Mouse (Mus musculus) left cerebral cortex, adult 11 months (tissue): Measurements from ENCODE around the gene Hist1h2ao.
"Not testable (repeated sequence)": the region's sequence is repeated elsewhere in the genome, so short reads cannot be mapped to it uniquely, and the experiment has no call there.

Experiments used
- DNase-seq: peaks from one replicate; pipeline ENCODE4 v3.0.0; 2022; ENCODE audit warnings: low spot score

The Hist1h2ao gene

GRCm38 (mm10) chr13:21810073-21810472 is at the start of gene Hist1h2ao, which contains the start of gene Hist1h2bq:
TSS of gene Hist1h2ao (plus strand) at chr13:21810465.
TSS of gene Hist1h2bq (minus strand) at chr13:21810197.
- not testable (repeated sequence) for DNase-seq

GRCm38 (mm10) chr13:21778814-21779766 is 31.2 kb upstream of the Hist1h2ao start:
- DNase-seq: peak; percentile 77

GRCm38 (mm10) chr13:21779767-21780731 is 30.2 kb upstream of the Hist1h2ao start, which contains the start of gene Hist1h1b:
TSS of gene Hist1h1b (minus strand) at chr13:21780625.
- DNase-seq: peak; percentile 36

DNA sequence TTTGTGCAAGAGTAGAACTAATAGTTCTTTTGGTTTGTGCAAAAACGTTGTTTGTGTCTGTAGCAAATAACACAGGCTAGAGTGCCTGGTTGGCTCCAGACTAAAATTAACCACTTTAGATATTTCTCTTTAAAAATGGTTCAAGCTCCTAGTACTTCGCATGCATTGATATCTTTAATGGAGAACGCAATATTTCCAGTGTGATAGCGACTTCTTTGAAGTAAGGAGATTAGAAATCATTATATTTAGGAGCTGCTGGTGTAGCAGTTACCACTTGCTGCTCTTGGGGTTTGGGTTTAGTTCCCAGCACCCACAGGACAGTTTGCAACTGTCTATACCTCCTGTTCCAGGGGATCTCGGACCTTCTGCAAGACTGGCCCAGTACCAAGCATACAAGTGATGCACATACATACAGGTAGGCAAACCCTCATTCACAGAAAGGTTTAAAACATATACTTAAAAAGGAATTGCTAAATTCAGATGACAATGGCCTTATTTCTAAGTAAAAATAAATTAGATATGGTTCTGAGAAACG is 29.2 kb upstream of the Hist1h2ao start:
- no peak for DNase-seq

DNA sequence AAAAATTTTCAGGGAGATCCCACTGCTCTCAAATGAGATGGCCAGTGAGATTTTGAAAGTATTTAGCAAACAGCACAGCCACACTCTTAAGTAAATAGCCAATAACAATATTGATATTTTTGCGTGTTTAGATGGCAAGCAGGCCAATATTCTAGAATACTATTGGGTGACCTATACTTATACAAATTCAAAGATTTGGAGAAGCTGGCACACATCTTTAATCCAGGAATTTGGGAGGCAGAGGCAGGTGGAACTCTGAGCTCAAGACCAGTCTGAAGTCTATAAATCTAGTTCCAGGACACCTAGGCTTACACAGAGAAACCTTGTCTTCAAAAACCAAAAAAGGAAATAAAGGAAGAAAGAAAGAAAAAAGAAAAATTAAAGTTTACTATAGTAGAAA is 28.6 kb upstream of the Hist1h2ao start:
- no peak for DNase-seq

GRCm38 (mm10) chr13:21782361-21783254 is 27.7 kb upstream of the Hist1h2ao start:
- DNase-seq: not testable (repeated sequence)

DNA sequence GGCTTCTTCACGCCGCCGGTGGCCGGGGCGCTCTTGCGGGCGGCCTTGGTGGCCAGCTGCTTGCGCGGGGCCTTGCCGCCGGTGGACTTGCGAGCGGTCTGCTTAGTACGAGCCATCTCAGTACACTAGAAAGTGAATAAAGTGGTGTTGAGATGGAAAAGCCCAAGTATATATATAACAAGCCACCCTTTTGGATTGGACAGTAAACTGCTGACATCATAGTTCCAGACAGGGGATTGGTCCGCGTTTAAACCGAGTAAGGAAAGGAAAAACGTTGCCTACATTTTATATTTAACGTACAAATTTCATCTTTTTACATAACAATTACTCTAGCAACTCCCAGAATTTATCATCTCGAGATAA is 27.0 kb upstream of the Hist1h2ao start, which contains the start of gene Hist1h3i:
TSS of gene Hist1h3i (minus strand) at position 116 of the 363 bp plus-strand sequence.
- DNase-seq: peak; percentile 80

DNA sequence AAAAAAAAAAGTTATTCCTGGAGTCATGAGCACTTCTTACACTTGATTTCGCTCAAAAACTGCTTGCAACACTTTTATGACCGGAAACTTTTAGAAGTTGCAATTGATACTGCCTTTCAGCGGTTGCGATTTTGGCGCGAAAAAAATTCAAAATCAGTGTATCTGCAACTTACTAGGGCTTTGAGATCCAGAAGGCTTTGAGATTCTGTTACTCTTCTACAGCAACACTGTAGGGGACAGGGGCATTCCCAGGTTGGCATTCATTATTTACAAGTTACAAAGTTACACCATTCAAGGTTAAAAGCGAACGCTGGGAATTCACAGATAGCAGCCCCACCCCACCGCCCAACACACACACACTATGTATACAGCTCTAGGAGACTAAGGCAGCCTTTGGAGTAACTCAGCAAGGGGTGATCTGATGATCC is 26.5 kb upstream of the Hist1h2ao start:
- DNase-seq: no peak

GRCm38 (mm10) chr13:21784311-21784710 is 26.0 kb upstream of the Hist1h2ao start:
- no peak for DNase-seq

DNA sequence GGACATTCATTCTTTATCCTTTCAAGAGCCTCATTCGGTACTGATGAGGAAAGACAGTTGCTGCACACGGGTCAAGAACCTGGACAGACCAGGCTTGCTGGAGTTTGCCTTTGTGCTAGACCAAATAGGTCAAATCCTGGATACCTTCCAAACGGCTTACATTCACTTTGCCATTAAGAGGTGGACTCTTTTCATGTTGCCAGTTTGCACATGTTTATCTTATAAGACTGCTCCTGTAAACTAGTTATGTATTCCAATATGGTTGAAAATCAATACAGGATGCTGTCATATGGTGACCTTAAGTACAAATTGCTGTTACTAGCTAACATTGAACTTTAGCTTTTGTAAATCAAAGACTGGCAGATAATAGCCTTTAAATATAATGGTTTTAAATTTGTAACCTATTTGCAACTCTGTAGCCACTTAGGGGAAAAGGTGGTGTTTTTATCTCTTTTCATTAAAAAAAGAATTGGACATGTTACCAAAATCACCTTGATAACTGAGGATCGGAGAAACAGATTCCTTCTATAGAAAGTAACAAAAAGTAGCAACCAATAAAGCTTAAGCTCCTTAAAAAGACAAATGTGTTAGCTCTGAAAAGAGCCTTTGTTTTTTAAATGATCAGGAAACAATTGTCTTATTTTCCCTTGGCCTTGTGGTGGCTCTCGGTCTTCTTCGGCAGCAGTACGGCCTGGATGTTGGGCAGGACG is 23.9 kb upstream of the Hist1h2ao start:
- DNase-seq: no peak

DNA sequence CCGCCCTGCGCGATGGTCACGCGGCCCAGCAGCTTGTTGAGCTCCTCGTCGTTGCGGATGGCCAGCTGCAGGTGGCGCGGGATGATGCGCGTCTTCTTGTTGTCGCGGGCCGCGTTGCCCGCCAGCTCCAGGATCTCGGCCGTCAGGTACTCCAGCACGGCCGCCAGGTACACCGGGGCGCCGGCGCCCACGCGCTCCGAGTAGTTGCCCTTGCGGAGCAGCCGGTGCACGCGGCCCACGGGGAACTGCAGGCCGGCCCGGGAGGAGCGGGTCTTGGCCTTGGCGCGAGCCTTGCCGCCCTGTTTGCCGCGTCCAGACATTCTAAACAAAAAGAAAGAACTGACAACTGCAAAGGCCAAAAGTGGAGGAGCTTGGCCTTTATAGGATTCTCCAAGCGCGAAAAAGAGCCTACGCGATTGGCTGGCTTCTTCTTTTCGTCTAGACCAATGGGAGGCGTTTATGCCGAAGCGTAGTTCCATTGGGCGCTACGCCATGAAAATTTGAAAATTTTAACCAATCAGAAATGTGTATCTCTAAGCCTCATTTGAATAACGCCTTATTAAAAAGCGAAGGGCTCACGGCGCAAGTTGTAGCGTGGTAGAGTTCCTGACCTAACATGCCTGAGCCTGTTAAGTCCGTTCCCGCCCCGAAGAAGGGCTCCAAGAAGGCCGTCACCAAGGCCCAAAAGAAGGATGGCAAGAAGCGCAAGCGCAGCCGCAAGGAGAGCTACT is 23.2 kb upstream of the Hist1h2ao start, which contains the start of the genes Hist1h2an and Hist1h2bp:
TSS of gene Hist1h2an (minus strand) at position 320 of the 731 bp plus-strand sequence.
TSS of gene Hist1h2bp (plus strand) at position 563 of the 731 bp plus-strand sequence.
- peak; percentile 92 for DNase-seq

DNA sequence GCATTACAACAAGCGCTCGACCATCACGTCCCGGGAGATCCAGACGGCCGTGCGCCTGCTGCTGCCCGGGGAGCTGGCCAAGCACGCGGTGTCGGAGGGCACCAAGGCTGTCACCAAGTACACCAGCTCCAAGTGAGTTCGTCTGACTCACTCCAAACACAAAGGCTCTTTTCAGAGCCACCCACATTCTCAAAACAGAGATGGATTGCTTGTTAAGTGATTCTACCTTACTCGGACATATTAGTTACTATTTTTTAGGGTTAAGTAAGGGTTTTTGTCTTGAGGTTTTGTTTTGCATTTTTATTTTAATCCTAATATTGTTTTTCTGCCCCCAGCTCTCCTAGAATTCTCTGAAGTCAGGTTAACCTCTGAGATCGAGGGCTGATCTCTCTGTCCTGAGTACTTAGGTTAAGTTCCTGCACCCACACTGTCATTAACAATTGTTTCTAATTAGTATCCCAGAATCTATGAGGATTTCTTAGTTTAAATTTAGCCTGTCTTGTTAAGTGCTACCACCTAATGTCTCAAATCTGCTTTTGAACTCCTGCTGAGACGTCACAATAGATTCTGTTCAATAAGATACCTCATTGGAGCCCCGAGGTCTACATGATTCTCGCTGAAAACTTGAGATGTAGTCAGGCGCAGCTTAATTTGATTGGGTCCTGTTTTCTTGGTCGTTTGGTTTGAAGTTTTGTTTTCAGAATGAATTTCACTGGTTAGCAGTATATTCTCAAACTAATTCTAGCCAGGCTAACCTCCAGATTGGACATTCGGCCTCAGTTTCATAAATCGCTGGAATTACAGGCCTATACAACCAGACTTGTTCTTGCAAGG is 22.3 kb upstream of the Hist1h2ao start:
- DNase-seq: no peak

GRCm38 (mm10) chr13:21789925-21790324 is 20.3 kb upstream of the Hist1h2ao start:
- no peak for DNase-seq

DNA sequence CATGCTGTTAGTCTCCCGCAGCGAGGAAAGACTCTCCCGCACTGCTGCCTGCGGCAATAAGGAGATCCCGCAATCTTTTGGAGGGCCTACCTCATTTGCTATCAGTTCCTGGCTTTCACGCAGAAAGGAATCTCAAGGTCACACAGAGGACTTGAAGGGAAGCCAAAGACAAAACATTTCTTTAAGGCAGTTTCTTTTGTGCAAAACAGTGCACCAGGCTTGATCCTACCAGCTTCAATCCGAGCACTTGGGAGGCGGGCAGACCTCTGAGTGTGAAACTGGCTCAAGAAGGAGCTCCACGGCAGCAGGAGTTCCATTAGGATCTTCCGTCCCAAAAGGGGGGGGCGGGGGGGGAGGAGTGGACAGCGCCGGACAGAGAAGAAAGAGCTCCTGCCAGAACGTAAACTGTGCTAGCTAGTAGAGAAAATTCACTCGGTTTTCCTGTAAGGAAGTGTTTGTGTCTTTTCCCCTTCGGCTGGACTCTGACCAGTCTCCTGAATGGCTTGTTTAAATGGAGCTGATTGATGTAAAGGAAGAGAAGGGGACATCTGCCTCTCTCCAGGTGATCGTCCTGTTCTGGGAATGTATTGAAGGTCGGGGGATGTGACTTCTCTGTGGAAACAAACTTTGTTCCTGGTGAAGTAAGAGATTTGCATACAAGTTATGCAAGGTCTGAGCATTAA is 19.5 kb upstream of the Hist1h2ao start:
- no peak for DNase-seq

DNA sequence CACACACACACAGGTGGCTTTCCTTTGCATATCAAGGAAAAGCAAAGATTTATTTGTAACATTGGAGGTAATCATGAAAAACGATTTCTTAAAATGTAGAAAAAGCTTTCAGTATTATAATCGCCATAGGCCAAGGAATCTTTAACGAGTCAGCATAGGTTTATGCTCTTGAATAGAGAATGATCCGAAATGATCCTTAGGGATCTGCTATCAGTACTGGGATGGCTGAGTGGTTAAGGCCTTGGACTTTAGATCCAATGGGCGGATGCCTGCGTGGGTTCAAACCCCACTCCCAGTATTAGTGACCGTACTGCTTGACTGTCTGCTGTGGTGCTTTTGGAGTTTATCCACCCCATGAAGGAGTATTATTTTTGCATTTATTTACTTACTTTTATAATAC is 14.7 kb upstream of the Hist1h2ao start:
- DNase-seq: no peak

GRCm38 (mm10) chr13:21797163-21797562 is 13.1 kb upstream of the Hist1h2ao start:
- DNase-seq: not testable (repeated sequence)

- not testable (repeated sequence) for DNase-seq
Measured at GRCm38 (mm10) chr13:21803058-21803457, 7.2 kb upstream of the Hist1h2ao start.

GRCm38 (mm10) chr13:21811074-21811473 is 809 bp downstream of the Hist1h2ao start:
- DNase-seq: not testable (repeated sequence)
